ENCODE assay signal across 24 mouse cellular contexts in genomic region chr14:34228830-34229506, GRCm38 (mm10). TPM values are rescaled to one million over a fixed set of nuclear protein-coding genes. Genes with fewer than 3 reads are reported as not detected.
DNase-seq lines count a peak whose midpoint lies in the region; ATAC-seq and TF ChIP-seq lines count a peak whose summit lies in the region.
"Had no signal": no experiment of that assay in that cellular context is flagged by ENCODE, and none has a peak within 500 bp of the region (broad histone marks: within the 10 kb centered on the region; RNA-seq: fewer than 3 reads in every experiment).

No protein-coding gene starts in this region.

- no peak for DNase-seq in heart, adult 8-10 months (ENCODE audit: low spot score)
- peak; percentile 35 for DNase-seq in midbrain, embryonic 11.5 days (ENCODE audit: low spot score, missing footprints)
- DNase-seq in midbrain, embryonic 10.5 days (ENCODE audit: low spot score) = no peak
- DNase-seq in stomach, postnatal 0 days (ENCODE audit: low spot score) = peak; percentile 37
- DNase-seq in spleen, postnatal 10 days (ENCODE audit: low spot score in 2 of 2) = no peak
- DNase-seq in right cerebral cortex, adult 18-20 months = no peak
- DNase-seq: adrenal gland, postnatal 36 days; cerebellum, adult 9-10 months; gastrocnemius, adult 2 months; kidney, adult 18-20 months; kidney, postnatal 4 days; layer of hippocampus, postnatal 36 days; lung, adult 18-20 months; right cerebral cortex, postnatal 4 days had no signal

- no peaks in the 10 kb centered on the region for H3K36me3 ChIP-seq in heart, embryonic 11.5 days (ENCODE audit: control insufficient read depth, insufficient read depth, low read length)
- no peaks in the 10 kb centered on the region for H3K36me3 ChIP-seq in midbrain, embryonic 11.5 days (ENCODE audit: control insufficient read depth, insufficient read depth, low read length)
- no peaks in the 10 kb centered on the region for H3K36me3 ChIP-seq in midbrain, embryonic 10.5 days
- no peaks in the 10 kb centered on the region for H3K36me3 ChIP-seq in heart, embryonic 14.5 days (ENCODE audit: control insufficient read depth, insufficient read depth, low read length)
- no peaks in the 10 kb centered on the region for H3K36me3 ChIP-seq in stomach, postnatal 0 days (ENCODE audit: control insufficient read depth, insufficient read depth, low read length)
- H3K36me3 ChIP-seq: hindbrain, embryonic 12.5 days; limb, embryonic 13.5 days; stomach, embryonic 15.5 days had no signal

- ATAC-seq in heart, embryonic 11.5 days (replicated peaks; ENCODE audit: insufficient number of reproducible peaks, low FRiP score, low TSS enrichment) = no peak
- ATAC-seq in midbrain, embryonic 11.5 days (ENCODE audit: low FRiP score) = no peak
- 0 out of 2 replicates have a peak, but pooled peaks have one; percentile 63 for ATAC-seq in heart, embryonic 14.5 days (ENCODE audit: insufficient number of reproducible peaks, insufficient read depth, low FRiP score, low read depth)
- 0 out of 2 replicates have a peak, but pooled peaks have one; percentile 56 for ATAC-seq in stomach, postnatal 0 days (ENCODE audit: low FRiP score, low TSS enrichment)
- ATAC-seq: forebrain, embryonic 14.5 days; liver, embryonic 12.5 days; midbrain, embryonic 16.5 days had no signal

- 42% methylated on average over 10 of the region's 10 CpGs for WGBS in heart, embryonic 11.5 days (ENCODE audit: insufficient replicate concordance)
- WGBS in midbrain, embryonic 11.5 days = 92% methylated on average over 10 of the region's 10 CpGs
- WGBS in midbrain, embryonic 10.5 days = 92% methylated on average over 10 of the region's 10 CpGs
- 22% methylated on average over 10 of the region's 10 CpGs for WGBS in heart, embryonic 14.5 days
- 71% methylated on average over 10 of the region's 10 CpGs for WGBS in stomach, postnatal 0 days

- H3K27ac ChIP-seq in heart, embryonic 11.5 days (ENCODE audit: low read depth, low read length) = peak overlapping the region; percentile 24; the same call in 1 of the 2 replicates
- H3K27ac ChIP-seq in midbrain, embryonic 11.5 days (ENCODE audit: low read depth, low read length) = no peak overlapping the region
- no peak overlapping the region for H3K27ac ChIP-seq in midbrain, embryonic 10.5 days (replicated peaks)
- peak overlapping the region; percentile 61 to 76; a peak in 3 of 4 replicates for H3K27ac ChIP-seq in heart, embryonic 14.5 days (replicated peaks in 1 of 2; ENCODE audit: control insufficient read depth in 1 of 2, insufficient read depth in 1 of 2, low read depth in 2 of 2, low read length in 2 of 2)
- no peak overlapping the region for H3K27ac ChIP-seq in stomach, postnatal 0 days (replicated peaks)
- H3K27ac ChIP-seq: gastrocnemius, adult 2 months; hindbrain, embryonic 12.5 days; limb, embryonic 13.5 days; liver, embryonic 12.5 days; stomach, embryonic 15.5 days had no signal

- H3K4me3 ChIP-seq in heart, embryonic 11.5 days (ENCODE audit: low read depth, low read length) = no peak overlapping the region
- no peak overlapping the region for H3K4me3 ChIP-seq in midbrain, embryonic 11.5 days (ENCODE audit: low read depth, low read length)
- no peak overlapping the region for H3K4me3 ChIP-seq in midbrain, embryonic 10.5 days
- no peak overlapping the region for H3K4me3 ChIP-seq in heart, embryonic 14.5 days (ENCODE audit: control insufficient read depth in 1 of 2, insufficient read depth in 1 of 2, low read depth in 1 of 2, low read length in 2 of 2)
- no peak overlapping the region for H3K4me3 ChIP-seq in stomach, postnatal 0 days (ENCODE audit: low read depth, low read length)
- H3K4me3 ChIP-seq: gastrocnemius, adult 2 months; hindbrain, embryonic 12.5 days; limb, embryonic 13.5 days; liver, embryonic 12.5 days; myocyte; stomach, embryonic 15.5 days had no signal

- no peaks in the 10 kb centered on the region for H3K9me3 ChIP-seq in heart, embryonic 11.5 days (replicated peaks; ENCODE audit: control insufficient read depth, low read length)
- H3K9me3 ChIP-seq in midbrain, embryonic 11.5 days (ENCODE audit: control insufficient read depth, low read length) = no peaks in the 10 kb centered on the region
- H3K9me3 ChIP-seq in midbrain, embryonic 10.5 days (replicated peaks) = peaks cover 3% of the 10 kb centered on the region; the same call in 1 of the 2 replicates
- peaks cover 3% of the 10 kb centered on the region; the same call in 1 of the 2 replicates for H3K9me3 ChIP-seq in heart, embryonic 14.5 days (ENCODE audit: control insufficient read depth, low read length)
- no peaks in the 10 kb centered on the region for H3K9me3 ChIP-seq in stomach, postnatal 0 days (ENCODE audit: control insufficient read depth, low read length)
- H3K9me3 ChIP-seq: hindbrain, embryonic 12.5 days; limb, embryonic 13.5 days; liver, embryonic 12.5 days; stomach, embryonic 15.5 days had no signal

- peaks cover 7% of the 10 kb centered on the region for H3K4me1 ChIP-seq in heart, embryonic 11.5 days (ENCODE audit: control insufficient read depth, insufficient read depth, low read length)
- H3K4me1 ChIP-seq in midbrain, embryonic 11.5 days (ENCODE audit: control insufficient read depth, insufficient read depth, low read length) = no peaks in the 10 kb centered on the region
- H3K4me1 ChIP-seq in midbrain, embryonic 10.5 days = no peaks in the 10 kb centered on the region
- H3K4me1 ChIP-seq in heart, embryonic 14.5 days (ENCODE audit: control insufficient read depth in 2 of 2, insufficient read depth in 2 of 2, low read length in 2 of 2) = peaks cover 5 to 8% of the 10 kb centered on the region in 2 experiments; a peak in 3 of 4 replicates
- no peaks in the 10 kb centered on the region for H3K4me1 ChIP-seq in stomach, postnatal 0 days (replicated peaks; ENCODE audit: control insufficient read depth, insufficient read depth)
- H3K4me1 ChIP-seq: hindbrain, embryonic 12.5 days; limb, embryonic 13.5 days; liver, embryonic 12.5 days; stomach, embryonic 15.5 days had no signal

- peak overlapping the region; percentile 14 for H3K4me2 ChIP-seq in heart, embryonic 11.5 days
- no peak overlapping the region for H3K4me2 ChIP-seq in midbrain, embryonic 11.5 days
- H3K4me2 ChIP-seq in heart, embryonic 14.5 days (ENCODE audit: low read length) = peak overlapping the region; percentile 14; the same call in 1 of the 2 replicates
- H3K4me2 ChIP-seq in stomach, postnatal 0 days (replicated peaks; ENCODE audit: low read depth) = no peak overlapping the region
- H3K4me2 ChIP-seq: hindbrain, embryonic 12.5 days; limb, embryonic 13.5 days; liver, embryonic 12.5 days; stomach, embryonic 15.5 days had no signal

- no peak overlapping the region for H3K9ac ChIP-seq in heart, embryonic 11.5 days (ENCODE audit: low read depth, low read length)
- H3K9ac ChIP-seq in midbrain, embryonic 11.5 days (ENCODE audit: low read length) = no peak overlapping the region
- no peak overlapping the region for H3K9ac ChIP-seq in heart, embryonic 14.5 days (ENCODE audit: low read length)
- no peak overlapping the region for H3K9ac ChIP-seq in stomach, postnatal 0 days (ENCODE audit: low read length)
- H3K9ac ChIP-seq: hindbrain, embryonic 12.5 days; limb, embryonic 13.5 days; liver, embryonic 12.5 days; stomach, embryonic 15.5 days had no signal

- no peak for TF ChIP-seq CTCF in stomach, postnatal 0 days (IDR thresholded peaks at IDR 0.05; ENCODE audit: low read depth)

- H3K27me3 ChIP-seq in heart, embryonic 11.5 days (ENCODE audit: control insufficient read depth, insufficient read depth, low read length) = no peaks in the 10 kb centered on the region
- no peaks in the 10 kb centered on the region for H3K27me3 ChIP-seq in midbrain, embryonic 11.5 days (ENCODE audit: control insufficient read depth, insufficient read depth, low read length)
- H3K27me3 ChIP-seq in midbrain, embryonic 10.5 days (ENCODE audit: low read depth, poor library complexity, severe bottlenecking) = no peaks in the 10 kb centered on the region
- no peaks in the 10 kb centered on the region for H3K27me3 ChIP-seq in heart, embryonic 14.5 days (ENCODE audit: control insufficient read depth, insufficient read depth, low read length)
- H3K27me3 ChIP-seq in stomach, postnatal 0 days (ENCODE audit: control insufficient read depth, insufficient read depth, low read length) = no peaks in the 10 kb centered on the region
- H3K27me3 ChIP-seq: hindbrain, embryonic 12.5 days; limb, embryonic 13.5 days; liver, embryonic 12.5 days; stomach, embryonic 15.5 days had no signal

- no peak for TF ChIP-seq EP300 in stomach, postnatal 0 days (optimal IDR thresholded peaks at IDR 0.05)

RNA-seq across cellular contexts. Expression of gene Syt15, which starts 9.6 kb away (rescaled TPM):
- 0.16 TPM in 1 of 2 replicates, not detected in the other for polyA plus RNA-seq in heart, embryonic 11.5 days (2014; fragmentation: Nextera tagmentation; extraction: Ambion mirVana)
- total RNA-seq in heart, adult 8-10 months (2022) = under 1 TPM; 0.47 to 0.66 (median 0.53) TPM
- polyA plus RNA-seq in midbrain, embryonic 11.5 days (2014; fragmentation: Nextera tagmentation; extraction: Ambion mirVana) = 0.10 and 0.11 TPM in 2 replicates
- polyA plus RNA-seq in midbrain, embryonic 10.5 days (2016; fragmentation: Nextera tagmentation; extraction: Ambion mirVana) = 0.11 and 0.37 TPM in 2 replicates
- 0.13 and 0.23 TPM in 2 replicates for polyA plus RNA-seq in heart, embryonic 14.5 days (2014; fragmentation: Nextera tagmentation; extraction: Ambion mirVana)
- polyA plus RNA-seq in stomach, postnatal 0 days (2015; fragmentation: Nextera tagmentation; extraction: Ambion mirVana) = 1.0 and 1.5 TPM in 2 replicates
- total RNA-seq: megakaryocyte-erythroid progenitor cell, adult 5-6 weeks had no signal
- polyA plus RNA-seq: myocyte had no signal

RNA-seq across cellular contexts. Expression of gene Gprin2, which starts 27.5 kb away (rescaled TPM):
- polyA plus RNA-seq in heart, embryonic 11.5 days (2014; fragmentation: Nextera tagmentation; extraction: Ambion mirVana) = 0.04 and 0.08 TPM in 2 replicates
- total RNA-seq in heart, adult 8-10 months (2022) = under 1 TPM; 0.08 to 0.29 (median 0.09) TPM
- polyA plus RNA-seq in midbrain, embryonic 11.5 days (2014; fragmentation: Nextera tagmentation; extraction: Ambion mirVana) = 0.39 and 0.60 TPM in 2 replicates
- 0.35 and 1.9 TPM in 2 replicates for polyA plus RNA-seq in midbrain, embryonic 10.5 days (2016; fragmentation: Nextera tagmentation; extraction: Ambion mirVana)
- 0.08 and 0.20 TPM in 2 replicates for polyA plus RNA-seq in heart, embryonic 14.5 days (2014; fragmentation: Nextera tagmentation; extraction: Ambion mirVana)
- 0.12 and 0.46 TPM in 2 replicates for polyA plus RNA-seq in stomach, postnatal 0 days (2015; fragmentation: Nextera tagmentation; extraction: Ambion mirVana)
- total RNA-seq: megakaryocyte-erythroid progenitor cell, adult 5-6 weeks had no signal

Comparison
In these comparisons a context has a peak if more than half of its experiments do, and no peak if none do; other contexts are left out.
1. ATAC-seq: peak in heart, embryonic 14.5 days (single experiment) and stomach, postnatal 0 days (single experiment); none in heart, embryonic 11.5 days (single experiment) and midbrain, embryonic 11.5 days (single experiment).
2. DNase-seq: peak in midbrain, embryonic 11.5 days (single experiment) and stomach, postnatal 0 days (single experiment); none in heart, adult 8-10 months (single experiment), midbrain, embryonic 10.5 days (single experiment), spleen, postnatal 10 days (0 of 2) and right cerebral cortex, adult 18-20 months (single experiment).
3. H3K27ac ChIP-seq: peak in heart, embryonic 11.5 days (single experiment) and heart, embryonic 14.5 days (2 of 2); none in midbrain, embryonic 11.5 days (single experiment), midbrain, embryonic 10.5 days (single experiment) and stomach, postnatal 0 days (single experiment).
4. H3K4me2 ChIP-seq: peak in heart, embryonic 11.5 days (single experiment) and heart, embryonic 14.5 days (single experiment); none in midbrain, embryonic 11.5 days (single experiment) and stomach, postnatal 0 days (single experiment).